Mouse (Mus musculus): ENCODE data around the gene Krt84. TPM values are rescaled to one million over a fixed set of nuclear protein-coding genes. Genes with fewer than 3 reads are reported as not detected.
A peak's percentile ranks its signal among the peaks of the same experiment; 100 is the strongest.
"Not testable (repeated sequence)": the region's sequence is repeated elsewhere in the genome, so short reads cannot be mapped to it uniquely, and the experiment has no call there.

The Krt84 gene
- polyA plus RNA-seq, 1 experiment = not detected

GRCm38 (mm10) chr15:101544478-101544877, 11.9 kb upstream of the Krt84 start:
- H3K27ac ChIP-seq (ENCODE audit: insufficient read depth, low read length) = no peak overlapping the region
- H3K4me1 ChIP-seq (ENCODE audit: control insufficient read depth, insufficient read depth, low read length) = no peaks in the 10 kb centered on the region
- no peak overlapping the region for H3K4me3 ChIP-seq (ENCODE audit: insufficient read depth, low read length)
- TF ChIP-seq CTCF (IDR thresholded peaks at IDR 0.05; ENCODE audit: extremely low read depth, insufficient read depth, low read length) (no peak), POLR2A (IDR thresholded peaks at IDR 0.05; ENCODE audit: extremely low read depth, insufficient read depth, low read length) (no peak)

- H3K27ac ChIP-seq (ENCODE audit: insufficient read depth, low read length) = no peak overlapping the region
- TF ChIP-seq POLR2A (IDR thresholded peaks at IDR 0.05; ENCODE audit: extremely low read depth, insufficient read depth, low read length) (no peak), CTCF (IDR thresholded peaks at IDR 0.05; ENCODE audit: extremely low read depth, insufficient read depth, low read length) (no peak)
- H3K4me1 ChIP-seq (ENCODE audit: control insufficient read depth, insufficient read depth, low read length) = no peaks in the 10 kb centered on the region
- H3K4me3 ChIP-seq (ENCODE audit: insufficient read depth, low read length) = no peak overlapping the region
Observed at GRCm38 (mm10) chr15:101542543-101542942, 9.9 kb upstream of the Krt84 start.

- no peaks in the 10 kb centered on the region for H3K4me1 ChIP-seq (ENCODE audit: control insufficient read depth, insufficient read depth, low read length)
- H3K4me3 ChIP-seq (ENCODE audit: insufficient read depth, low read length) = no peak overlapping the region
- no peak overlapping the region for H3K27ac ChIP-seq (ENCODE audit: insufficient read depth, low read length)
- TF ChIP-seq CTCF (IDR thresholded peaks at IDR 0.05; ENCODE audit: extremely low read depth, insufficient read depth, low read length) = no peak
- no peak for TF ChIP-seq POLR2A (IDR thresholded peaks at IDR 0.05; ENCODE audit: extremely low read depth, insufficient read depth, low read length)
Observed at GRCm38 (mm10) chr15:101538580-101538900, 5.9 kb upstream of the Krt84 start.

GRCm38 (mm10) chr15:101537864-101538579, 5.4 kb upstream of the Krt84 start:
- TF ChIP-seq POLR2A (IDR thresholded peaks at IDR 0.05; ENCODE audit: extremely low read depth, insufficient read depth, low read length) = no peak
- TF ChIP-seq CTCF (IDR thresholded peaks at IDR 0.05; ENCODE audit: extremely low read depth, insufficient read depth, low read length) = no peak
- H3K4me3 ChIP-seq (ENCODE audit: insufficient read depth, low read length) = no peak overlapping the region
- H3K4me1 ChIP-seq (ENCODE audit: control insufficient read depth, insufficient read depth, low read length) = no peaks in the 10 kb centered on the region
- no peak overlapping the region for H3K27ac ChIP-seq (ENCODE audit: insufficient read depth, low read length)

- TF ChIP-seq CTCF (IDR thresholded peaks at IDR 0.05; ENCODE audit: extremely low read depth, insufficient read depth, low read length) (no peak), POLR2A (IDR thresholded peaks at IDR 0.05; ENCODE audit: extremely low read depth, insufficient read depth, low read length) (no peak)
- no peak overlapping the region for H3K27ac ChIP-seq (ENCODE audit: insufficient read depth, low read length)
- H3K4me3 ChIP-seq (ENCODE audit: insufficient read depth, low read length) = no peak overlapping the region
- H3K4me1 ChIP-seq (ENCODE audit: control insufficient read depth, insufficient read depth, low read length) = no peaks in the 10 kb centered on the region
Observed at GRCm38 (mm10) chr15:101536054-101536850, 3.6 kb upstream of the Krt84 start.

- no peak for TF ChIP-seq POLR2A (IDR thresholded peaks at IDR 0.05; ENCODE audit: extremely low read depth, insufficient read depth, low read length)
- TF ChIP-seq CTCF (IDR thresholded peaks at IDR 0.05; ENCODE audit: extremely low read depth, insufficient read depth, low read length) = no peak
- no peaks in the 10 kb centered on the region for H3K4me1 ChIP-seq (ENCODE audit: control insufficient read depth, insufficient read depth, low read length)
- no peak overlapping the region for H3K27ac ChIP-seq (ENCODE audit: insufficient read depth, low read length)
- no peak overlapping the region for H3K4me3 ChIP-seq (ENCODE audit: insufficient read depth, low read length)
Observed at GRCm38 (mm10) chr15:101522556-101523232, 9.9 kb downstream of the Krt84 start.

- no peaks in the 10 kb centered on the region for H3K4me1 ChIP-seq (ENCODE audit: control insufficient read depth, insufficient read depth, low read length)
- TF ChIP-seq POLR2A (IDR thresholded peaks at IDR 0.05; ENCODE audit: extremely low read depth, insufficient read depth, low read length) (no peak), CTCF (IDR thresholded peaks at IDR 0.05; ENCODE audit: extremely low read depth, insufficient read depth, low read length) (peak; percentile 94)
- H3K27ac ChIP-seq (ENCODE audit: insufficient read depth, low read length) = no peak overlapping the region
- H3K4me3 ChIP-seq (ENCODE audit: insufficient read depth, low read length) = no peak overlapping the region
Observed at GRCm38 (mm10) chr15:101519792-101520191, 12.8 kb downstream of the Krt84 start.

GRCm38 (mm10) chr15:101517161-101517560, 15.5 kb downstream of the Krt84 start, which contains the start of gene Gm49425:
Gene Gm49425, minus strand, starts transcription at chr15:101517261.
- not testable (repeated sequence) for H3K27ac ChIP-seq (ENCODE audit: insufficient read depth, low read length); H3K4me3 ChIP-seq (ENCODE audit: insufficient read depth, low read length); H3K4me1 ChIP-seq (ENCODE audit: control insufficient read depth, insufficient read depth, low read length)

GRCm38 (mm10) chr15:101508247-101508646, 24.4 kb downstream of the Krt84 start:
- no peak for TF ChIP-seq CTCF (IDR thresholded peaks at IDR 0.05; ENCODE audit: extremely low read depth, insufficient read depth, low read length)
- no peak for TF ChIP-seq POLR2A (IDR thresholded peaks at IDR 0.05; ENCODE audit: extremely low read depth, insufficient read depth, low read length)
- H3K4me1 ChIP-seq (ENCODE audit: control insufficient read depth, insufficient read depth, low read length) = no peaks in the 10 kb centered on the region
- H3K27ac ChIP-seq (ENCODE audit: insufficient read depth, low read length) = no peak overlapping the region
- H3K4me3 ChIP-seq (ENCODE audit: insufficient read depth, low read length) = no peak overlapping the region

All from cortical plate, adult 2 months (tissue).